Mouse (Mus musculus): ENCODE measurements at regions not wholly inside any gene's neighbourhood (a gene's known extent, or its start where the extent isn't known, plus 50 kb on each side); places are given as distances from the start of the nearest gene placed in this dataset.
"Not testable (repeated sequence)": the region's sequence is repeated elsewhere in the genome, so short reads cannot be mapped to it uniquely, and the experiment has no call there.

DNA sequence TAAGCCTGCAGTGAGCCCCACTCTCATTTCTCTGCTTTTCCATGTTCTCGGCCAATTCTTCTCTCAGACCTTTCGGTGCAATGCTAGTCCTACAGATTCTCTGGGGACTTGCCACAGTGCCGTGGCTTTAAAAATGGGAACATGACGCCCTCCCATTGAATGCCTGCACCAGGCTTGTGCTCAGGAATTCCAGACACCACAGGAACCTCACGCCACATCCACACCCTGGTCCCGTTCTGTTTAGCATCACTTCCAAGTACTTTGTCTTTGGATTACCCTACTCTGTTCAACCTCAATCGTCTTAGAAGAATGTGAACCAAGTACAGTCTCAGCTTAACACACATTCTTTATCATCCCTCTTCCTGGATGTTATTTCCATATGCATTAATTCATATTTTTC lies 66.5 kb downstream of the Nabp1 start:
- DNase-seq (ENCODE audit: low spot score in 2 of 2): no peak

DNA sequence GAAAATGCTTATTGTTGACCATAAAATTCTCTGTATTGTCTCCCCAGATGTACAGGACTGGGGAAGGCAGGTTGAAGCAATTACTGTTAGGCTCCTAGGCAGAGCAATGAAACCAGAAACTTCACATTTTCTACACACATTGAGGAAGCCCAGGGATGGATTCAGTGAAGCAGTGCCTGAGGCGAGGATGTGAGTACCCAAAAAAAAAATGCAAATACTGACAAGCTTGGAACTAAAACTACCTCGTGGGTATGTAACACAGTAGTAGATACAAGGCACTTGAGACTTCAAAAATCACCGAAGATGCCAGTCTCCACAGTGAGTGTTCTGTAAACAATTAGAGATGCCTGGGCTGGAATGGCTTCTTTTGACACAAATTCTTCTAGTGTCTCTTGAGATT lies 74.6 kb downstream of the Nabp1 start:
- DNase-seq (ENCODE audit: low spot score in 2 of 2): no peak

DNA sequence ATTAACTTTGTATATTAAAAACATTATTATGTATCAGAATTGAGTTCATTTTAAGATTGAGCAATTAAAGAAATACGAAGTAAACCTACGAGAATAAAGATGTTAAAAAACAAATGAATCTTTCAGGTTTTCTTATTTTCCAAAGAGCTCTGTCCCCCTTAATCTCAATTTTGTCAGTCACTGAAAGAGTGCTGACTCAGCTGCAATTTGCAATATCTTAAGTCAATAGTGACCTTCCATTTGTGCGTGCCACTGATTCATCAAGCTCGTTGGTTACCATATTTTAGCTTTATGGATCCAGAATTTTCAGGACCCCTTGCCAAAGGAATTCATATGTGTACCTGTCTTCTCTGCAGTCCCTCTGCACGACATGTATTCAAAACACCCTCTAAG lies 75.7 kb downstream of the Nabp1 start:
- DNase-seq (ENCODE audit: low spot score in 2 of 2): no peak

DNA sequence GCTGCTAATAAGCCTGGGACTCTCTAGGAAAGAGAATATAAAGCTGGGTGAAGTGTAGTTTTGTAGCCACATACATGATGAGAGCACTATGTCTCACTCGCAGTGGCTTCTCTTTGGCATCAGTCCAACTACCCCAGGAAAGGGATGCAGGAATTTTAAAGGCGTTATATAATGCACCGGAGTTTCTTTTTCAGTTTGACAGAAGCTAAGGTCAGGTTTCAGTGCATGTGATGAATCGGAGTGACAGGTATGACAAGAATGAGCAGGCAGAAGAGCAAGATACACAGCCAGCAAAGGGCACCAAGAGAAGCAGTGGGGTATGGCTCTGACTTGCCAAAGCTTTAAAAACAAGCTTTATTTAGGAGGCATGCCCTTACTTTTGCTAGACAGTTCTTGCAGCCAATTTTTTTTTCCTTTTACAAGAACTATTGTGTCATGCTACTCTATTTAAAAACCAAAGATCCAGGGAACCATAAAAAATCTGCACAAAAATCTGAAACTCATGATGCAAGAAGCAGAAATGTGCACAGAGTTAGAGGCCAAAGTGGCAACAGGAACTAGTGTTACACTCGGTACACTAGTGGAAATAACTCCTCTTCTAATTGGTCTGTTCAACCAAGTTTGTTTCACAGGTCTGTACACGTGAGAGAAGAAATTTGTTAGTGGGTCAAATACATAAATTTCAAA lies 76.2 kb downstream of the Nabp1 start:
- DNase-seq (ENCODE audit: low spot score in 2 of 2): no peak

DNA sequence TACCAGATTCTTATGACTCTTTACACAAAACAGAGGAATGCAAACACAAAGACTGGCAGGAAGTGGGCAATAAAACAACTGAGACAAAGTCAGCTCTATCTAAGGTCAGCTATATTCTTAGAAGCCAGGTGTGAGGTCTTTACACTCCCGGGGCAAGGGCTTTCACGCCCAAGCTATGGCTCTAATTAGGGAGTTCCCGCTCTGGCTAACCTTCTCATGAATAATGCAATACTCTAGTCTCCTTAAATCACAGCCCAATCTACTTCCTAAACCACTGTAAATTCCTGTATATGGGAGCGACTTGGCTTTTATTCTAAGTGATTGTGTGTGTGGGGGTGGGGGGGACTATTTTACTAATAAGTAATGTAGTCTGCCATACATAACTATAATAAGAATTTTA lies 77.7 kb downstream of the Nabp1 start:
- DNase-seq (ENCODE audit: low spot score in 2 of 2): not testable (repeated sequence)

DNA sequence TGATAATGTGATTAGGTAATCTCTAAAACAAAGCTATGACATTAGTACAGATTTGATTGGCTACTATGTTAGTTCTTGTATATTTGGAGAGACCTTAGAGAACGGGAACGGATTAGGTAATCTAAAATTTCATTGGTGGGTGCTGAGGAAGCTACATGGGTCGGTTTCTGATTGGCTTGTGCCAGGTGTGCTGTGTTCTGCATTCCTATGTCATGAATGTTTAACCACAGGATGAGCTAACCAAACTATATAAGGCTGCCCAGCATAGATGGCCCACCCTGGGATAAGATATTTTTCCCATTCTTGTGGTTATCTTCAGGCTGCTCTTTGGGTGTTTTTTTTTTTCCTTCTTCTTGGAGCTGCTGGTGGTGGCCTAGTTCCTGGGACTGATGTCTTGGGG lies 91.4 kb downstream of the Nabp1 start:
- no peak for DNase-seq (ENCODE audit: low spot score in 2 of 2)

DNA sequence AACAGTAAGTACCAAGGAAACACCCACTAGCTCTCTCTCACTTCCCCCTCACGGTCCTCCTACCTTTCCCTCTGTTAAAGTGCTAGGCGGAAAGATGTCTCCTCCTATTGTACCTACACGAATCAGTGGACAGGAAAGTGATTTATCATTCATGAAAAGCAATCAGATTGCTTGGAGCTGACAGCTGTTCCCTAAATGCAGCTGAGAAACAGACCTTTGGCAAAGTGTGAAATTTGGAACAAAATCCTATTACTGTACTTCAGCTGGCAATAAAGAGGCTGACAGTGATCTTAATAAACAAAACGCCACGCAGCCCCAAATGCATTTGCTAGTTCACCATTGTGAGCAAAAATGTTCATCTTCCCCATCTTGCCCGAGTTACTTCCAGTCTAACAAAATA lies 94.2 kb downstream of the Nabp1 start:
- no peak for DNase-seq (ENCODE audit: low spot score in 2 of 2)

DNA sequence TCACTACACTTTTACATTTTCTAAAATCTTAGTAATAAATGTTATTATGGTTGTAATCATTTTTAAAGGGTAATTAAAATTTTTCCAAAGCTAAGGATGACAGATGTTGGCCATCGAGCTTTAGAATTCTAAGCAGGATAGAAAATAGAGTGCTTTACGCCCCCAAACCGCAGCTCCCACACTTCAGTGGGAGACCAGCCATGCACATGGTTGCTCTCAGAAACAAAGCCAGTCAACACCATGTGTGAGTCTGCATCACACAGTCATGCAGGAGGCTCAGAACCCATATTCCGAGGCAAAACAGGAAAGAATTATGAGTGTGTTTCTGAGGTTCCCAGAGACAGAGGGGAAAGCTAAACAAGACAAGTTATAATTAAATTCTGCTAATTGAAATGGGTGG lies 91.3 kb downstream of the Cavin2 start:
- DNase-seq (ENCODE audit: low spot score in 2 of 2): no peak

DNA sequence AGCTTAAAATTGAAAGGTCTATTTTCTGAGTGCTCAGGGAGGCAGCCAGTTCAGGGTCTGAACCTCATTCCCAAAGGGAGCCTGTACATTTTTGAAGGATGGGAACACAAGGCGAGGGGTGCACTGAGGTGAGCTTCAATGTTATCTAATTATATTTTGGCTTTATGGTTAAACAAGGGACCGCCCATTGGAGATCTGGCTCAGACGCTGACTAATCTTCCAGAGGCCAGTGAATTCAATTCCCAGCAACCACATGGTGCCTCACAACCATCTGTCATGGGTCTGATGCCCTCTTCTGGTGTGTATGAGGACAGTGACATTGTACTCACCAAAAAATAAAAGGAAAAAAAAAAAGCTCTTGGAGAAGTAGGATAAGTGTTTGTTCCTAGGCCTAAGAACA lies 78.7 kb downstream of the Cavin2 start:
- peak in 1 of 2 experiments; percentile 9 for DNase-seq (ENCODE audit: low spot score in 2 of 2)

DNA sequence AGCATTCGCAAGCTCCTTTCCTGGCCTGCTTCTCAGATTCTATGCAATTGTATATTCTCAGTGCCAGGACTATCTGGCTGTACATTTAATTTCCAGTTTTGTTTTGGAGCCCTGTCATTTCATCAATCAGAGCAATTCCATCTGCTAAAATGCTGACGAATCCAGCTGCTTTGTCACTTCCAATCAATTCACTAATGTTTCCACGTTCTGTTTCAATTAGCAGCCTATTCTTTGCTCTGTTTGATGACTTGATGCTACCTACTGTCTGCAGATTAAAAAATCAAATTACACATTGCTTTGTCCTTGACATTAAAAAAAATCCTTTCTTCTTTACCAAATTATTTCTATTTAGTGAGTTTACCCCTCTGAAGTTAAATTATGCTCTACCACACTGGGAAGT lies 71.2 kb downstream of the Cavin2 start:
- no peak for DNase-seq (ENCODE audit: low spot score in 2 of 2)
